Mouse (Mus musculus) heart, embryonic 12.5 days (tissue): ENCODE measurements at regions not wholly inside any gene's neighbourhood (a gene's known extent, or its start where the extent isn't known, plus 50 kb on each side); places are given as distances from the start of the nearest gene placed in this dataset.

Source experiments
- ATAC-seq: fragments of 200-750 bp; cut with Nextera tagmentation; 2 replicates; pipeline ENCODE4 v1.8.0; 2017; ENCODE audit warnings: moderate TSS enrichment, moderate library complexity; ENCODE audit not compliant: insufficient number of reproducible peaks, low FRiP score
- H3K27ac ChIP-seq: fragments of 300-500 bp; sonication (generic); 2 replicates; pipeline ENCODE4 v1.5.1; 2016; ENCODE audit warnings: mild to moderate bottlenecking, moderate library complexity; ENCODE audit not compliant: poor library complexity, severe bottlenecking
- H3K27me3 ChIP-seq: fragments of 300-500 bp; sonication (generic); replicated peaks from 2 replicates; pipeline ENCODE4 v1.6.1; 2016; ENCODE audit warnings: mild to moderate bottlenecking, moderate library complexity
- H3K36me3 ChIP-seq: fragments of 300-500 bp; sonication (generic); 2 replicates; pipeline ENCODE4 v1.6.1; 2016; ENCODE audit warnings: mild to moderate bottlenecking, moderate library complexity
- H3K4me1 ChIP-seq: fragments of 300-500 bp; sonication (generic); replicated peaks from 2 replicates; pipeline ENCODE4 v1.6.1; 2016; ENCODE audit warnings: mild to moderate bottlenecking
- H3K4me2 ChIP-seq: fragments of 300-500 bp; sonication (generic); 2 replicates; pipeline ENCODE4 v1.6.1; 2016; ENCODE audit warnings: mild to moderate bottlenecking, moderate library complexity
- H3K4me3 ChIP-seq: fragments of 300-500 bp; sonication (generic); 2 replicates; pipeline ENCODE4 v1.5.1; 2016; ENCODE audit warnings: mild to moderate bottlenecking
- H3K9ac ChIP-seq: fragments of 300-500 bp; sonication (generic); 2 replicates; pipeline ENCODE4 v1.6.1; 2016; ENCODE audit warnings: mild to moderate bottlenecking, moderate library complexity
- H3K9me3 ChIP-seq: fragments of 300-500 bp; sonication (generic); replicated peaks from 2 replicates; pipeline ENCODE4 v1.6.1; 2016; ENCODE audit warnings: mild to moderate bottlenecking, moderate library complexity
- WGBS: fragments of 180-500 bp; shearing (Covaris S2); methylation state at CpG from one replicate; pipeline ENCODE4 v1.1.7; 2016; 5-methylcytosine and 5-hydroxymethylcytosine counted together

GRCm38 (mm10) chr3:37968654-37969053 lies 244.4 kb upstream of the Gm5148 start:
- H3K36me3 ChIP-seq: no peaks in the 10 kb centered on the region
- no peak overlapping the region for H3K4me3 ChIP-seq
- H3K9me3 ChIP-seq: no peaks in the 10 kb centered on the region
- no peaks in the 10 kb centered on the region for H3K4me1 ChIP-seq
- H3K4me2 ChIP-seq: no peak overlapping the region
- no peak for ATAC-seq
- no peak overlapping the region for H3K27ac ChIP-seq
- H3K9ac ChIP-seq: no peak overlapping the region
- 0 out of 2 replicates have a peak, but pooled peaks cover 2% of the 10 kb centered on the region for H3K27me3 ChIP-seq

GRCm38 (mm10) chr3:37965221-37965620 lies 240.9 kb upstream of the Gm5148 start:
- ATAC-seq: no peak
- 0 out of 2 replicates have a peak, but pooled peaks cover 7% of the 10 kb centered on the region for H3K27me3 ChIP-seq
- no peak overlapping the region for H3K4me2 ChIP-seq
- no peaks in the 10 kb centered on the region for H3K9me3 ChIP-seq
- H3K4me1 ChIP-seq: no peaks in the 10 kb centered on the region
- H3K4me3 ChIP-seq: no peak overlapping the region
- H3K9ac ChIP-seq: no peak overlapping the region
- H3K36me3 ChIP-seq: no peaks in the 10 kb centered on the region
- 79% methylated on average over 4 of the region's 4 CpGs for WGBS
- H3K27ac ChIP-seq: no peak overlapping the region

- H3K9ac ChIP-seq: no peak overlapping the region
- H3K36me3 ChIP-seq: no peaks in the 10 kb centered on the region
- no peaks in the 10 kb centered on the region for H3K9me3 ChIP-seq
- WGBS: 81% methylated on average over 5 of the region's 5 CpGs
- ATAC-seq: no peak
- H3K4me3 ChIP-seq: no peak overlapping the region
- no peak overlapping the region for H3K4me2 ChIP-seq
- 0 out of 2 replicates have a peak, but pooled peaks cover 7% of the 10 kb centered on the region for H3K27me3 ChIP-seq
- no peak overlapping the region for H3K27ac ChIP-seq
- no peaks in the 10 kb centered on the region for H3K4me1 ChIP-seq
Observed at GRCm38 (mm10) chr3:37964083-37964482, 239.8 kb upstream of the Gm5148 start.

GRCm38 (mm10) chr3:37962811-37963210 lies 238.5 kb upstream of the Gm5148 start:
- no peak overlapping the region for H3K4me3 ChIP-seq
- no peak for ATAC-seq
- H3K36me3 ChIP-seq: no peaks in the 10 kb centered on the region
- no peak overlapping the region for H3K4me2 ChIP-seq
- H3K27ac ChIP-seq: no peak overlapping the region
- no peaks in the 10 kb centered on the region for H3K4me1 ChIP-seq
- 0 out of 2 replicates have a peak, but pooled peaks cover 7% of the 10 kb centered on the region for H3K27me3 ChIP-seq
- WGBS: 83% methylated on average over 8 of the region's 8 CpGs
- no peaks in the 10 kb centered on the region for H3K9me3 ChIP-seq
- no peak overlapping the region for H3K9ac ChIP-seq

- no peaks in the 10 kb centered on the region for H3K36me3 ChIP-seq
- no peak overlapping the region for H3K9ac ChIP-seq
- H3K4me3 ChIP-seq: no peak overlapping the region
- no peak overlapping the region for H3K27ac ChIP-seq
- H3K4me1 ChIP-seq: no peaks in the 10 kb centered on the region
- H3K4me2 ChIP-seq: no peak overlapping the region
- H3K9me3 ChIP-seq: no peaks in the 10 kb centered on the region
- ATAC-seq: no peak
- 69% methylated on average over 12 of the region's 12 CpGs for WGBS
- 0 out of 2 replicates have a peak, but pooled peaks cover 5% of the 10 kb centered on the region for H3K27me3 ChIP-seq
Observed at GRCm38 (mm10) chr3:37962043-37962810, 237.9 kb upstream of the Gm5148 start.

- Histone ChIP-seq H3K36me3 (no peaks in the 10 kb centered on the region), H3K4me3 (no peak overlapping the region), H3K4me2 (no peak overlapping the region), H3K4me1 (no peaks in the 10 kb centered on the region), H3K9me3 (no peaks in the 10 kb centered on the region), H3K9ac (no peak overlapping the region), H3K27ac (no peak overlapping the region), H3K27me3 (0 out of 2 replicates have a peak, but pooled peaks cover 5% of the 10 kb centered on the region)
- no peak for ATAC-seq
- 54% methylated on average over 6 of the region's 6 CpGs for WGBS
Observed at GRCm38 (mm10) chr3:37958361-37958978, 234.2 kb upstream of the Gm5148 start.

GRCm38 (mm10) chr3:37956543-37956942 lies 232.3 kb upstream of the Gm5148 start:
- Histone ChIP-seq H3K9me3 (peaks cover under 1% of the 10 kb centered on the region; the same call in 1 of the 2 replicates), H3K27ac (no peak overlapping the region), H3K9ac (no peak overlapping the region), H3K4me3 (no peak overlapping the region), H3K4me2 (no peak overlapping the region), H3K36me3 (no peaks in the 10 kb centered on the region), H3K4me1 (no peaks in the 10 kb centered on the region), H3K27me3 (0 out of 2 replicates have a peak, but pooled peaks cover 3% of the 10 kb centered on the region)
- ATAC-seq: no peak
- WGBS: 72% methylated on average over 6 of the region's 6 CpGs

GRCm38 (mm10) chr3:37952891-37953290 lies 228.6 kb upstream of the Gm5148 start:
- Histone ChIP-seq H3K4me3 (no peak overlapping the region), H3K27me3 (no peaks in the 10 kb centered on the region), H3K27ac (no peak overlapping the region), H3K4me1 (no peaks in the 10 kb centered on the region), H3K9me3 (peaks cover 10% of the 10 kb centered on the region; the same call in 1 of the 2 replicates), H3K36me3 (no peaks in the 10 kb centered on the region), H3K9ac (no peak overlapping the region), H3K4me2 (no peak overlapping the region)
- ATAC-seq: no peak
- WGBS: 67% methylated on average over 3 of the region's 3 CpGs

GRCm38 (mm10) chr3:37952251-37952650 lies 228.0 kb upstream of the Gm5148 start:
- H3K9me3 ChIP-seq: peaks cover 10% of the 10 kb centered on the region; the same call in 1 of the 2 replicates
- no peaks in the 10 kb centered on the region for H3K27me3 ChIP-seq
- H3K36me3 ChIP-seq: no peaks in the 10 kb centered on the region
- no peaks in the 10 kb centered on the region for H3K4me1 ChIP-seq
- no peak overlapping the region for H3K4me3 ChIP-seq
- no peak overlapping the region for H3K27ac ChIP-seq
- H3K4me2 ChIP-seq: no peak overlapping the region
- H3K9ac ChIP-seq: no peak overlapping the region
- no peak for ATAC-seq

- no peak for ATAC-seq
- H3K36me3 ChIP-seq: no peaks in the 10 kb centered on the region
Observed at GRCm38 (mm10) chr3:37943661-37944060, 219.4 kb upstream of the Gm5148 start.

GRCm38 (mm10) chr3:37940016-37940415 lies 215.7 kb upstream of the Gm5148 start:
- ATAC-seq: no peak
- H3K27me3 ChIP-seq: no peaks in the 10 kb centered on the region; the same call in 1 of the 2 replicates
- H3K4me3 ChIP-seq: no peak overlapping the region
- H3K4me1 ChIP-seq: peaks cover 31% of the 10 kb centered on the region
- no peak overlapping the region for H3K27ac ChIP-seq
- H3K9ac ChIP-seq: no peak overlapping the region
- WGBS: 87% methylated on average over 3 of the region's 3 CpGs
- H3K9me3 ChIP-seq: no peaks in the 10 kb centered on the region
- no peak overlapping the region for H3K4me2 ChIP-seq
- no peaks in the 10 kb centered on the region for H3K36me3 ChIP-seq

More at GRCm38 (mm10) chr3:37943661-37944060, 219.4 kb upstream of the Gm5148 start:
- no peak overlapping the region for H3K27ac ChIP-seq
- H3K4me1 ChIP-seq: peaks cover 6% of the 10 kb centered on the region
- H3K9ac ChIP-seq: no peak overlapping the region
- H3K4me2 ChIP-seq: no peak overlapping the region
- no peaks in the 10 kb centered on the region; the same call in 1 of the 2 replicates for H3K27me3 ChIP-seq
- H3K4me3 ChIP-seq: no peak overlapping the region
- H3K9me3 ChIP-seq: no peaks in the 10 kb centered on the region
